Mouse (Mus musculus): ENCODE data around the gene Atn1.

The Atn1 gene

DNA sequence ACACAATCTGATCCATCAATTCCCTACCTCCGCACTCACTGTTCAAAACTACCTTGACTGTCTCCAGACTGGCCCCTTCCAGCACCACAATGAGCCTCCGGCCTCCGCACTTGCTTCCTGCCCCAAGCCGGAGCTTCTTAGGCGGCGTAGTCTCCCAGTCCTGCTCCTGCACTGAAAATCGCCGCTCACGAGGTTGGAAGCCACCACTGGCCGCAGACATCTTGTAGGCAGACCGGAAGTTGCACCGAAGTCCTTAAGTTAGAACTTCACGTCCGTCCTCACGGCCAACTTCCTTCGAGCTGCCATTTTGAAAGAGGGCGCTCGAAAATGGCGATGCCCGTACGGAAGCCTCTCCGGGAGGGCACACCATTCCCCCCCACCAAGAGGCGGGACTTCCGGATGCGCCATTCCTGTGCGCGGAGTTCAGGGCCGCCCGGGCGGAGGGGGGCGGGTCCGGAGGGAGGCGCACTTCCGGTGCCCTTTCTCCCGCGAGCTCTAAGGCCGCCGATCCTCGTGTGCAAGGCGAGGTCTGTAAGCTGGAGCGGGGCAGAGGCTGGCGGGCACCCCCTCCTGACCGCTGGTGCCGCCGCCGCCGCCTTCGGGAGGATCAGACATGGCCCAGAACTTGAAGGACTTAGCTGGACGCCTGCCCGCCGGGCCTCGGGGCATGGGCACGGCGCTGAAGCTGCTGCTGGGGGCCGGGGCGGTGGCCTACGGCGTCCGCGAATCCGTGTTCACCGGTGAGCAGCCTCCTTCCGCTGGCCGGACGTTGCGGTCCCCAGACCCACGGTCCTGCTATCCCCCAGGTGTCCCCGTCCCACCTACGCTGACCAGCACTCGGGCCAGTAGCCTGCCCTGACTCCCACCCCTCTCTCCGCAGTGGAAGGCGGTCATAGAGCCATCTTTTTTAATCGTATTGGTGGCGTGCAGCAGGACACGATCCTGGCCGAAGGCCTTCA is 44.2 kb downstream of the Atn1 start, which contains the start of the genes Emg1 and Phb2:
Emg1 (minus strand) TSS at position 355 of the 959 bp plus-strand sequence.
Phb2 (plus strand) TSS at position 513 of the 959 bp plus-strand sequence.
- DNase-seq (ENCODE audit: low spot score): peak; percentile 99

DNA sequence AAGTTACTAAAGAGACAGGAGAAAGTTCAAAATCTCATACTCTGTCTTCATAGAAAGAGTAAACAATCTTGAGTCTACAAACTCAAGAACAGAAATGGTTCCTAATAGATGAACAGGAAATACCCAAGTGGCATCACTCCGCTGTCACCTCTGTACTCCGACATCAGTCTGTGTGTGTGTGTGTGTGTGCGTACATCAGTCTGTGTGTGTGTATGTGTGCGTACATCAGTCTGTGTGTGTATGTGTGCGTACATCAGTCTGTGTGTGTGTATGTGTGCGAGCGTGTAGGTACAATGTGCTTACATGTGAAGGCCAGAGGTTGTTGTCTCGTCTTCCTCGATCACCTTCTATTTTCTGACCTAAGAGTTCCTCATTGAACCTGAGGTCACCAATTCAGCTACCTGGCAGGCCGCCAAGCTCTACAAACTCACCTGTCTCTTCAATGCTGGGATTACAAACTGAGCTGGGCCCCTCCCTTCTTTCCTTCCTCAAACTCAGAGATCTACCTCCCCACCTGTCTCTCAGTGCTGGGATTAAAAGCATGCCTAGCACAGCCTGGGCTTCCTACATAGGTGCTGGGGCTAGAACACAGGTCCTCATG is 47.9 kb downstream of the Atn1 start:
- no peak for DNase-seq (ENCODE audit: low spot score)

DNA sequence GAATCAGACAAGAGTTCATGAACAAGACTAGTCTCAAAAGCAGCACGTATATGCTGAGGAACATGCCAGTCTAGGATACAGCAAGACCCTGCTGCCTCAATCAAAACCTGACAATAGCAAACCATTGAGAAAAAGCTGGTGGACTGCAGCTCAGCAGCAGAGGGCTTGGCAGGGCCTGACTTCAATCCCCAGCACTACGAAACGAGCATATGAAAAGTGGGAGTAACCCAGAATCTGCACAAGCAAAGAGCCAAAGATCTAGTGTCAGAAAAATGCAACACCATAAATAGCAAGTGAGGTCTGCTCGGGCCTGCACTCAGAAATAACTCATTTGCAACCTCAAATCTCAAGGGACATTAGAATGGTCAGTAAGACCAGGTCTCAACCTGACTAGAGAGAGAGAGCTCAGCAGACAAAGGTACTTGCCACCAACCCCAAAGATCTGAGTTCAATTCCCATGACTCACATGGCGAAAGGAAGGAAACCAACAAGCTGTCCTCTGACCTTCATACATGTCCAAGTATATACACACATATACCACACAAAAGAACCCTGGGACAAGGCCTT is 50.2 kb downstream of the Atn1 start:
- DNase-seq (ENCODE audit: low spot score): no peak

DNA sequence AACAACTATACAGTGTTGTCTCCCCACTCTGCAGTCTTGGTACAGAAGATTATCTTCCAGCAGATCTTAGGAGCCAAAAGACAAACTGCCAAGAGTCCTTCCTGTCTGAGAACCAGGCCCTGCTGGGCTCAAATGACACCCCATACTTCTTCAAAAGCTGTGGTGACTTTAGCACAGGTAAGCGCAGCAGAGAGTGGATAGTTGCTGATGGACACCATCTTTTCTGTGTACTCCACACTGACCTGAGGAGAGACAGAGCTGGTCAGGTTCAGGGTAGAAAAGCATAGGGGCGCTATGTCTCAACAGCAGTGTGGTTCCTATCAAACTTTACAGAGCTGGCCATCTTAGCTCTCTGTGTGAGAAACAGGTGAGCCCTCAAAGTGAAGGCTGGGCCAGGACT is 51.9 kb downstream of the Atn1 start:
- DNase-seq (ENCODE audit: low spot score): no peak

DNA sequence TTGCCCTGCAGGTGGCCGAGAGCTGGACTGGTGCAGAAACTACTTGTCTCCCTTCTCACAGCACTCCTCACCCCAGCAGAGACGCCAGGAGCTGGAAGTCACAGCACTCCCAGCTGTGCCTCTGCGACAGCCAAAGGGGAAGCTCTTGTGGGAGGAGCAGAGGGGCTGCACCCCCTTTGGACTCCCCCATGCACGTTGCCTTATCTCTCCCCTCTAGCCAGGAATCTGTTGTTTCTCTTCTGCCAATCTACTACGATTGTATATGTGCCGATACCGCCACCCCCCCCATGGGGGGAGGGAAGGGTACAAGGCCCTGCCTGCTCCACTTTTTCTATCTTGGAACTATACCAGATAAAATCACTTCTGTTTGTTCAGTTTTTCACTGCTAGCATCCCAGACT is 52.5 kb downstream of the Atn1 start:
- no peak for DNase-seq (ENCODE audit: low spot score)

DNA sequence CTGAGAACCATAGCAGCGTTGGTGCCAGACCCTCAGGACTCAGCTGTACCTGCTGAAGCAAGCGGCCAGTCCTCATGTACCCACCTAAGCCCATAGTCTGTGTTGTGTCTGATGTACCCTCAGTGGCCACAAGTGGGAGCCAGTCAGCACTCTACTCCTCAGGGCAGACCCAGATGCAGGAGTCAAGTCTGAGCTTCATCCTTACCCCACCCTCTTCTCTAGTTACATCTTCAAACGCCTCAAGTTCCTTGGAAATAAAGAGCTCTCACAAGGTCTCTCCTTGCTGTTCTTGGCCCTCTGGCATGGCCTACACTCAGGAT is 53.6 kb downstream of the Atn1 start:
- peak; percentile 72 for DNase-seq (ENCODE audit: low spot score)

DNA sequence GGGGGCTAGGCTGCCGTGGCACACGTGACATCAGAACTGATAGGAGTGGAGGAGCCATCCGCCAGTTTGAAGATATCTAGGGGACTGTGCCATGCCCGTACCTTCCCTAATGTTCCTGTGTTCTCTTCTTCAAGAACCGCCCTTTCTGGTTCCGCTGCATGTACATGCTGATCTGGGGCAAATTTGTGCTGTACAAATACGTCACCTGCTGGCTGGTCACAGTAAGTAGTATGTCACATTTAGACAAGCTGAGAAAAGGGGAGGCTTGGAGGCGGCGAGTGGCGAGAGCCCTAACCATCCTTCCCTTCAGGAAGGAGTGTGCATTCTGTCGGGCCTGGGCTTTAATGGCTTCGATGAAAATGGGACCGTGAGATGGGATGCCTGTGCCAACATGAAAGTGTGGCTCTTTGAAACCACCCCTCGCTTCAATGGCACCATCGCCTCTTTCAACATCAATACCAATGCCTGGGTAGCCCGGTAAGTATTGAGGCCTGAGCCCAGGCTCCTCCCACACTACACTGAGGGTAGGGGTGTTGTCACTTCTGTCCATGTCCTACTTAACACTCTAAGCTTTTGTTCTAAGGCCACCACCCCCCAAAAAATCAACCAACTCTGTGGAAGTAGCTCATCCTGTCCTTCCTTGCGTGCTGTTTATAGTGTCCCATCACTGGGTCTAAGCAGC is 54.1 kb downstream of the Atn1 start:
- no peak for DNase-seq (ENCODE audit: low spot score)

DNA sequence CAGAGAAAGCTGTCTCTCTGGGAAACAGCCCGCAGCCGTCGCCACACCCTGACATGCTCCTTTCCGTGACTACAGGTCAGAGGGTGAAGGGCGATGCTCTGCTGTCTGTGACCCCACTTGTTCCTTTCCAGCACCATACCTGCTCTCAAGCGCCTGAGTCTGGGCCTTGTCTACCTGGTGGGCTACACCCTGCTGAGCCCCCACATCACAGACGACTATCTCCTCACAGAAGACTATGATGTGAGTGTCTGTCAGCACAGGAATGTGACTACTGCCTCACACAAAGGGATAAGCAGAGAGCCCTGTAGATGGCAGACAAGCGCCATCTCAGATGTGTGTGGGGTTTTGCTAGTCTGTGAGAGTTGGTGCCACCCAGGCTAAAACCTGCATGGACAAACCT is 55.0 kb downstream of the Atn1 start:
- DNase-seq (ENCODE audit: low spot score): no peak

DNA sequence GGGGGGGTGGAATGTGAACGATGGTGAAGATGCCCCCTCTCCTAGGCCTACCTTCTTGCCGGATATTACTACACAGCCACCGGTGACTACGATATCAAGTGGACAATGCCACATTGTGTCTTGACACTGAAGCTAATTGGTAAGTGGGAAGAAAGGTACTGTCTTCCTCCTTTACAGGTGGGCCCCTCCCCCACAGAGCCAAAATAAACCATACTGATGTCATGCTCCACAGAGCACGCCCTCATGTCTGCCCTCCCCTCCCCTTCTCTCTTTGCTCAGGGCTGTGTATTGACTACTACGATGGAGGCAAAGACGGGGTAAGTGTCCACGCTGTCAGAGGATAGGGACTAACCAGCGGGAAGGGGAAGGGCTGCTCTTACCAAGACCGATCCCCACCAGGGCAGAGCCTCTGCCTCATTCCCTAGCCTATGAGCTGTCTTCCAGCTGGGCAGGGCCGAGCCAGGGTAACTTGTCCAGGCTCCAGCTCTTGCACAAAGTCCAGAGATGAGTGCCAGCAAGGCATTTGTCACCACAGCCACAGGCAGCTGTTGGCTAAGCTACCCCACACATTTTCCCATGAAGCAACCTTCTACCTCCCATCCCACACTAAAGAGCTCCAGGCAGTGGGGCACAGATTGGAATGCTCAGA is 56.2 kb downstream of the Atn1 start:
- peak; percentile 44 for DNase-seq (ENCODE audit: low spot score)

DNA sequence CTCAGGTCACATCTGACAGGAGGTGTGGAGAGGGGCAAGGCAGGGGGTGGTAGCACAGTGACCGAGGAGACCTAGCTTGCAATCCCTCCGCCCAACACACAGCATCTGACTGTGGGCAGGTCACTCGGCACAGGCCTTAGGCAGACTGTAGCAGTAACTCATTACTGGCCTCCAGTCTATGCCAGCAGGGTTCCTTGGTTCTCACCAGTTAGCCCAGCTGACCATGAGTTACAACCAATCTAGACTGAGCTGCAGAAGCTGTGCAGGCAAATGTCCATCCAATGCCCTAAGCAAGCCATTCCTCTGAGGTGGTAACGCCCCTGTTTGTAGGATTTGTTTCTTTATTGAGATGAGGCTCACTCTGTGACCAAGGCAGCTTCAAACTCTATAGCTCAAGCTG is 57.0 kb downstream of the Atn1 start:
- DNase-seq (ENCODE audit: low spot score): no peak

DNA sequence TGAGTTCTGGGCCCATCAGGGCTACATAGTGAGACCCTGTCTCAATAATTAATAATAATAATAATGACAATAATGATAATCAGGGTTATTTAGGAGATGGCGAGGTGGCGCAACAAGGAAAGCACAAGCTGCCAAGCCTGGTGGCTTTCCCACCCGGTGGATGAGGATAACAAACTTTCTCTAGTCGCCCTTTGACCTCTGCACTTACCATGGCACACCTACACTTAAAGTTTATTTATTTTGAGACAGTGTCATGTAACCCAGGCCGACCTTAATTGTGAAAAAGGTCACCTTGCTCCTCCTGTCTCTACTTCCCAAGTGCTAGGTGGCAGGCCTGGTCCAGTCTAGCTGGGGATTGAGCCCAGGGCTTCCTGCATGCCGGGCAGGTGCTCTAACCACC is 57.6 kb downstream of the Atn1 start:
- DNase-seq (ENCODE audit: low spot score): no peak

DNA sequence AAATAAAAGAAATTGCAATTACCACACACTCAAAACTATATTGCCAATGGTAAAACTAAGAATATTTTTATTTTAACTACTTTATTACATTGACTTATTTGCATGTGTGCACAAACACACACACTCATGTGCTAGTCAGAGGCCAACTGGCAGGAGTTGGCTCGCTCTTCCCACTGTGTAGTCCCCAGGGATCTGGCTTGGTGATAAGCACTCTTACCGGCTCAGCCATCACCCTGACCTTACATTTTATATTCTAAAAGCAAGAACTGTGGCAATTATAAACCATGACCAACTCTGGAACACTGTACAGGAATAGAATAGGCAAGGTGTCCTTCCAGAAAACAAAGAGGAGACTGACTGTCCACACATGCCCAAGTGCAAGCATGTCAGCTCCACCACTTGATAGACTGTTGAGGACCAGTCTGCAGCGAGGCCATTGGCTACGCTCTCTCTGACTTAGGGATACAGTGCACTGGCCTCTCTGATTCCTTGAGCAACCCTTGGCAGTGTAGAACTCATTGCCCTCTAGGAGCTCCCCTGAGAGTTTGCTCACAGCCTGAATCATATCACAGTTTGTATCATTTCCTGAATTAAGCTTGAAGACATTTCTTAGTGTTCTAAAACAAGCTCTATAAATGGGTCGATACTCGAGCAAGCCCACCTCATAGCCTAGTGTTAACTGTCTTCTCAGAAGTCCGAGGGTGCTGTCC is 59.7 kb downstream of the Atn1 start:
- no peak for DNase-seq (ENCODE audit: low spot score)

DNA sequence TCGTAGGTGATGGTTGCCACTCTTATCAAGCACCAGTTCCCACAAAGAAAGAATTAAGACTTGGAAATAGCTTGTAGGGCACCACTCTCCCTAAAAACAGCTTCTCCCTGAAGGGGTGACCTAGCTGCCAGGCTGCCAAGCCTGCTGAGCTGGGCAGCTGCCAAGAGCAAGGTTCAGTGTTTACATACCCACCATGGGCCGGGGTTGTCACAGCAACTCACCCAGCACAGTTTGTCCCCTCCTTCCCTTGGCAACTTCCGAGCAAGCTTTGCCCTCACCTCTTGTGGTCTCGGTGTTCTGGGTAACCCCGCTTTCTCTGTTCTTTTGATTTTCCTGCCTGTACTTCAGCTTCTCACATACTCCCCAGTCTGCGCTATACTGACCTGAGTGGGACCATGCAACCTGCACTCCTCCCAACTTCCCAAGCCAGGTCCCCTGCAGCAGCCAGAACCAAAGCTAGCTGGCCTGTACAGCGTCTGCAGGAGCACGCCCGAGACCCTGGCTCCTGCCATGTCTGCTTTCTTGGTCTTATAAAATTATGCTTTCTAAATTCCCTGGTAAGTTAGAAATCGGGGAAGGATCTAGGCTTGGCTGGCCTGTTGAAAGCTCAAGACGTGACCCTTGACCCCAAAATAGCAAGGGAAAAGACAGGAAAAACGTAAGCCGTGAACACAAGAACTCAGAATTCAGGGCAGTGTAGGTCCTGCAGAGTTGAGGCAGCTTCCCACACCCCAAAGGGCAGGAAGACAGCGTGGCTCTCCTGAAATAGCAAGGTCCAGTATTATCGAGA is 62.0 kb downstream of the Atn1 start:
- DNase-seq (ENCODE audit: low spot score): peak; percentile 86

DNA sequence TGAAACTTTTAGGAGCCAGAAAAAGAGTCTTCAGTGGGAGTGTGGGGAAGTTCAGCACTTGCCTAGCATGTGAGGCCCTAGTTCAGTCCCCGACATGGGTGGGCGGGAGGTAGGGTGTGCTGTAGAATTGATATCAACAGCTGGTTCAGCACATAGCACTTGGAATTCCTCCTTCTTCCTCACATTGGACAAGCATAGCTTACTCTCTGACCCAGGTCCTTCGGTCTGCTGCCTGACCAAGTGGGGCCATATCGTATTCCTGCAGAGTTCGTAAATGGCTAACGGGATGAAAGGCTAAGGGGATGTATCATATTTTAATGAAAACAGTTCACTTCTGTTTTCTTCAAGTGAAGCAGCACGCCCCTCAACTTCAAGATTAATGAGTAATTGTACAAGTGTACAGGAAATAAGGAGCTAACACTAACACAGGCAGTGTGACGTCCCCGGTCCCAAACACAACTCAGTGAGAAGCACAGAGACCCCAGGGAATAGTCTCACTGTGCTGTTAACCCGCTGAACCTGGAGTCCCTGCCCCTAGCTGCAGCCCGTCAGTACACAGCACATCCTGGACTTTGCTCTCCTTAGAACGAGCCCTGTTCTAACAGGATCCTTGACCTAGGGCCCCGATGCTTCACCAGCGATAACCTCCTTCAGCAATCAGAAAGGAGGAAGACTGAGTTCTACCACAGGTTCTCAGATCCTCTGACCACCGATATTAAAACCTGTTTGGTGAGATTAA is 62.9 kb downstream of the Atn1 start:
- no peak for DNase-seq (ENCODE audit: low spot score)
